Mouse (Mus musculus) heart, embryonic 10.5 days (tissue): ENCODE results near the gene Brix1. TPM values are rescaled to one million over a fixed set of nuclear protein-coding genes. Genes with fewer than 3 reads are reported as not detected.
"Not testable (repeated sequence)": the region's sequence is repeated elsewhere in the genome, so short reads cannot be mapped to it uniquely, and the experiment has no call there.

Experiments used
- DNase-seq: peaks from one replicate; pipeline ENCODE4 v3.0.0-alpha.2; 2017; ENCODE audit warnings: low spot score
- H3K27ac ChIP-seq: fragments of 300-500 bp; sonication (generic); 2 replicates; pipeline ENCODE4 v1.5.1; 2016; ENCODE audit warnings: mild to moderate bottlenecking
- H3K27me3 ChIP-seq: fragments of 300-500 bp; sonication (generic); 2 replicates; pipeline ENCODE4 v1.6.1; 2016; ENCODE audit warnings: mild to moderate bottlenecking; ENCODE audit not compliant: poor library complexity, insufficient read depth, severe bottlenecking
- H3K36me3 ChIP-seq: fragments of 300-500 bp; sonication (generic); 2 replicates; pipeline ENCODE4 v1.6.1; 2016; ENCODE audit warnings: mild to moderate bottlenecking, moderate library complexity
- H3K4me1 ChIP-seq: fragments of 300-500 bp; sonication (generic); 2 replicates; pipeline ENCODE4 v1.6.1; 2016; ENCODE audit warnings: mild to moderate bottlenecking
- H3K4me3 ChIP-seq: fragments of 300-500 bp; sonication (generic); 2 replicates; pipeline ENCODE4 v1.5.1; 2016; ENCODE audit warnings: mild to moderate bottlenecking, moderate library complexity
- H3K9me3 ChIP-seq: fragments of 300-500 bp; sonication (generic); 2 replicates; pipeline ENCODE4 v1.6.1; 2016; ENCODE audit warnings: mild to moderate bottlenecking, moderate library complexity
- WGBS: fragments of 180-500 bp; shearing (Covaris S2); methylation state at CpG from one replicate; pipeline ENCODE4 v1.1.7; 2016; 5-methylcytosine and 5-hydroxymethylcytosine counted together
- polyA plus RNA-seq: library from polyadenylated mRNA; unstranded; fragments of >200 nt; fragmentation: Nextera tagmentation; extraction: Ambion mirVana; gene quantifications from 2 replicates; pipeline ENCODE4 v1.2.1, GENCODE M21; 2016

Brix1 gene
- polyA plus RNA-seq: 86.2 and 127 TPM in 2 replicates

DNA sequence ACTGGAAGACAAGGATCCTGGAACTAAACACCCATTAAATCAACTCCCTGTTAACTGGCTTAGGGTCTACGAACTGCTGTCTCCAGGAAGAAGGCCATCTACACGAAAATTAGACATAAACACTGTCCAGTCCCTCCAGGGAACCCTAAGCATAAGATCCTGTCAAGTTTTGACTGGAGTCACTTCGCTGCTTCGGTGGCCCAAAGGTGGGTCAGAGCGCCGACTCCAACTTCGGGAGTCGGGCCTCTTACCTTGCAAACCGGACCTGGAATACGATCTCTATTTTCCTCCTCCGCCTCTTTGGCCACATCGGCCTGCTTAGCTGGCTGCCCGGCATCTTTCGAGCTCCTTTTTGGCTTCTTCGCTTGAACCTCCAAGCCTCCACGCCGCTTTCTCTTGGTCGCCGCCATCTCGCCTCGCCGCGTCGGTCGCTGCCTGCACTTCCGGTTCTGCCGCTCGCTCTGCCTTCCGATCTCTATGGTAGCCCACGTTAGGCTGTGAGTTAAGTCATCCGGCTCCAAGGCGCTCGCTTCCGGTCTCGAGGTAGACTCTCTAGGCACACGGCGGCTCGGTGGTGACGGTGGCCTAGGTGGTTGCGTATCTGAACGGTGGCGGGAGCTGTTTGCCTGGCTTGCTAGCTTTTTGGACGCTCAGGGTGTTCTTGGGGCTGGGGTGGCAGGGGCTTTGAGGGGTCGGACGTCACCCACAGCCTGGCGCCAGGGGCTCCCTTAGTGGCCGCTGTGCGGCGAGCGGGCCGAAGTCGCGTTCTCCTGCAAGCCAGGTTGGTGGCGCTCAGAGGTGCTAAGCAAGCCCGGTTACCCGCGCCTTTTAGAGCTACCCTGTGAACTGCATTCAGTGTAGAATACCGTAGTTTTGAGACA is at the start of gene Brix1, which contains the start of gene Rad1:
TSS of gene Brix1 (minus strand) at position 464 of the 881 bp plus-strand sequence.
TSS of gene Rad1 (plus strand) at position 535 of the 881 bp plus-strand sequence.
- peaks cover 17% of the 10 kb centered on the region; the same call in 1 of the 2 replicates for H3K4me1 ChIP-seq
- peak within 1 kb of the TSS; percentile 90 for H3K27ac ChIP-seq
- peak within 1 kb of the TSS; percentile 87 for H3K4me3 ChIP-seq
- under 1% methylated on average over 58 of the region's 58 CpGs for WGBS
- H3K36me3 ChIP-seq: peaks cover 33% of the 10 kb centered on the region
- DNase-seq: peak; percentile 98
- no peaks in the 10 kb centered on the region for H3K27me3 ChIP-seq
- no peaks in the 10 kb centered on the region for H3K9me3 ChIP-seq

DNA sequence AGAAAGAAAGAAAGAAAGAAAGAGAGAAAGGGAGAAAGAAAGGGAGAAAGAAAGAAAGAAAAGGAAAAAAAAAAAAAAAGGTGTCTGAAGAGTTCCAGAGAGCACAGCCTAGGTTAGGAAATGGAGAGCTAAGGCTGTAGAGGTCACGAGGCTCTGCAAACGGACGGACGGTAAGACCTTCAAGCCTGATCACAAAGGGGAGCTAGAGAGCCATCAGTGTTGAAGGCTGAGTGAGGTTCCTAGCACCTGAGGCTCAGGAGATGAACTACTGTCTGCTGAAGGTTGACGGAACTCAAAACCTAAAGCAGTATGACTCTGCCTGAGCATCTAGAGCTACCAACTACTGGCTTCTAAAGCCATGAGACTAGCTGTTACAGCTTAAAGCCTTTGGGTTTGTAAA is 48.8 kb upstream of the Brix1 start:
- H3K27me3 ChIP-seq: no peaks in the 10 kb centered on the region
- H3K4me3 ChIP-seq: no peak overlapping the region
- H3K9me3 ChIP-seq: no peaks in the 10 kb centered on the region
- WGBS: 70% methylated on average over 5 of the region's 5 CpGs
- no peak overlapping the region for H3K27ac ChIP-seq
- no peaks in the 10 kb centered on the region for H3K36me3 ChIP-seq
- peaks cover 3% of the 10 kb centered on the region; the same call in 1 of the 2 replicates for H3K4me1 ChIP-seq
- DNase-seq: no peak

DNA sequence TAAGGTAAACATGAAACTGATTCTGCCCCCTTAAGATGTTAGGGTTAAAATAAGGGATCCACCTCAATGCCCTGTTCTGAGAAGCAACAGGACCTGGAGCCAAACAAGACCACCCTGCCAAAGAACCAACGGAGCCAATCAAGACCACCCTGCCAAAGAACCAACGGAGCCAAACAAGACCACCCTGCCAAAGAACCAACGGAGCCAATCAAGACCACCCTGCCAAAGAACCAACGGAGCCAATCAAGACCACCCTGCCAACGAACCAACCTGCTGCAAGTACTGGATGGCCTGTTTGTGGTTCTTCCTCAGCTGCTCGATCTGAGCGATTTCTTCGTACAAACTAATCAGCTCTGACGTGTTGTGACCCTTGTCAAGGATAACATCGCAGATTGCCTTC is 47.6 kb upstream of the Brix1 start:
- 89% methylated on average over 10 of the region's 10 CpGs for WGBS
- H3K4me1 ChIP-seq, H3K27me3 ChIP-seq, H3K36me3 ChIP-seq, H3K4me3 ChIP-seq, DNase-seq, H3K27ac ChIP-seq, H3K9me3 ChIP-seq: not testable (repeated sequence)

DNA sequence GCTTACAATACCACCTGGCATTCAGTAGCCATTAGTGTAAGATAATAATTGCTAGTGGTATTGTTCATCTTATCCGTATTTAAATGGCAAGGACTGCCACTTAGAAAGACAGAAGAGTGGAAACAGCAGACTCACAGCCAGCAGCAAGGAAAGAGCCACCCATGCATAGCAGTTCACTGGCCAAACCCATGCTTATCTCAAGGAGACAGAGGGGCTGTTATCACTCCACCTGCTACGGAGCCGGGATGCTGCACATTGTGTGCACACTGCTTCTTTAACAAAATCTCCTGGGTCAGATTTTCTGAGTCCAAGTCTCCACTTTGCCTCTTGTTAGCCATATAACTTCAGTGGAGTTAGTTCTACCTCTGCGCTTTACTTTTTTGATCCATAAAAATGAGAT is 45.6 kb upstream of the Brix1 start:
- 43% methylated on average over 4 of the region's 4 CpGs for WGBS
- no peak for DNase-seq
- no peaks in the 10 kb centered on the region for H3K27me3 ChIP-seq
- peaks cover 3% of the 10 kb centered on the region; the same call in 1 of the 2 replicates for H3K4me1 ChIP-seq
- no peak overlapping the region for H3K27ac ChIP-seq
- H3K4me3 ChIP-seq: no peak overlapping the region
- no peaks in the 10 kb centered on the region for H3K9me3 ChIP-seq
- no peaks in the 10 kb centered on the region for H3K36me3 ChIP-seq

DNA sequence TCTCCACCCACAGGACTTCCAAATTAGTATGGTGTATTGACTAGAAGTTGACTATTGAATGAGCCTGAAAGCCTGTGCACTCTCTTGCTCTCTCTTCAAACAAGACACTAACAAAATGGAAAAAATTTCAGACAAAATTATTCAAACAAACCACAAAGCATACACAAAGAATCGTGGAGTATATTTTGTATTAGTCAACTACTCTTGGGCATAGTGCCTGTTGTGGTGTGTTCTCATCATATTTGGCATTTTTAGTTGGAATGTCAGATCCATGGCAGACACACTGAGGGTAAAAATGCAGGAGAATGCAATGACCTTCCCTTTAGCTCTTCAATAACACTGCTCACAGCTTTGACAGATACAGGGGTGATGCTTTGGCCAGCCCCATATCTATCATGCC is 40.1 kb upstream of the Brix1 start:
- DNase-seq: no peak
- Histone ChIP-seq H3K4me3 (no peak overlapping the region), H3K4me1 (no peaks in the 10 kb centered on the region), H3K36me3 (no peaks in the 10 kb centered on the region), H3K27me3 (no peaks in the 10 kb centered on the region), H3K9me3 (no peaks in the 10 kb centered on the region), H3K27ac (no peak overlapping the region)
- 76% methylated on average over 1 of the region's 1 CpGs for WGBS

DNA sequence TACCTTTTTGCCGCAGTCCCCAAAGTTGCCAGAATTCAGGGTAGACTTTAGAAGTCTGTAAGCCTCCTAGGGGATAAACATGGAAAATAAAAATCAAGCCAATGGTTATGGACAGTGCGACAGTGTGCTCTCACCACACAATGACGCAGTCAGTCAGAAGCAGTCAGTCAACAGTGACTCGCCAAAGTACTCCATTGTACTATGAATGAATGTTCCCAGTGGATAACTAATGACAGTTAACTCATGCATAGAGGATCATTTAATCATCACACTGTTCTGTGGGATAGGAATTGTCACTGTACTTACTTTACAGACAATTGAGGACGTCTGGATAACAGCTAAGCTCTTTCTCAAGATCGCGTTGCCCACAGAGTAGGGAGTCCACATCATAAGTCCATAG is 29.4 kb upstream of the Brix1 start:
- H3K4me1 ChIP-seq: no peaks in the 10 kb centered on the region
- H3K4me3 ChIP-seq: no peak overlapping the region
- H3K27me3 ChIP-seq: no peaks in the 10 kb centered on the region
- H3K36me3 ChIP-seq: no peaks in the 10 kb centered on the region
- no peaks in the 10 kb centered on the region for H3K9me3 ChIP-seq
- H3K27ac ChIP-seq: no peak overlapping the region
- 85% methylated on average over 7 of the region's 7 CpGs for WGBS
- DNase-seq: no peak

DNA sequence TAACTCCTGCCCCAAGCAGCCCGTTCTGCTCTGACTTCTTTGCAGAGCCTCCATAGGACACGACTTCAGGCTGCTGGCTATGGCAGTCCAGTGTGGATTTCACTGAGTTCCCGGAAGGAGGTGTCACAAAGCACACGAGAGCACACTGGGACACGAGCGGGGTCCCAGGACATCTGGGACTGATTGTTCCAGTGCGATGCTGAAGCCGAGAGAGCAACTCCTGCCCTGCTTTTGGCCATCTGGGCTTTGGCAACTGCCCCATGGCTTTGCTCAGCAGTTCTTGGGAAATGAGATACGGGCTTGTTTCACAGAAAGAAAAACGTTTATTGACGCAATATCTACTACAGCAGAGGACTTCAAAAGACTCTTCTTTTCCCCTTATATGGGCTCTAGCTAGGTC is 20.4 kb upstream of the Brix1 start:
- Histone ChIP-seq H3K27ac (no peak overlapping the region), H3K4me1 (no peaks in the 10 kb centered on the region), H3K4me3 (no peak overlapping the region), H3K27me3 (no peaks in the 10 kb centered on the region), H3K9me3 (no peaks in the 10 kb centered on the region), H3K36me3 (no peaks in the 10 kb centered on the region)
- DNase-seq: no peak
- 60% methylated on average over 11 of the region's 11 CpGs for WGBS

DNA sequence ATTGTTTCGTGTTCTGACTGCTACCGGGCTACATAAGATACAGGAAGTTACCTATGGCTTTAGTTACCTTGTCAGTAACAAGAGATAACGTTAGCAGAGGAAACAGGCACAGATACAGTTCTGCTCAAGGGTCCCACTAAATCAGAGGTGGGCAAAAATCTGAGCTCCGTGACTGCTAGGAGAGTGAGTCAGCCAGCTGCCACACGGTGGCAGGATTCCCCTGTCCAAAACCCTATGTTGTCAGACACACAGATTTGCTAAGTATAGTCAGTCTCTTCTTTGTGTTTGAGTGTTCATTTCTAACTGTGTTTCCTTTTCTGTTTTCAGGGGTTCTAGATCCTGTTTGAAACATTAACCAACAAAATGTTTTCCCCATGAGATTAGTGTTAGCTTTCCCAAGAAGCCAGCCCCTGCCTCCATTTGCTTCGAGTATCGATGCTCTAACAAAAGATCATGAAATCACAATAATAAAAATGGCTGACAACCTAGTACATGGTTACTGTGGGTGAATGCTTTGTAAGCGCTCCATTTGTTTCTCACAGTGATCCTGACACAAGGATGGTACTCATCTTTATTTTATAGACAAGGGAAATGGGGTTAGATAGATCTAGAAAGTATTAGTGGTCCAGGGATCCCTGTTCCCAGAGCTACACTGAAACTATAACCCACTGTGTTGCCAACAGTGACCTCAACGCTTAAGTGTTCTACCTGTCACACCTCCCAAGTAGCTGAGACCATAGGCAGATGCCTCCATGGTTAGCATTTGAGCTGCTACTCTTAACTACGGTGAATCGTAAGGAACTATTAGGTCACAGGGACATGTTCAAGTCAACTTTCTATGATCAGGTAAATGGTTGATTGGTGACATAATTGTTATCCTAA is 15.3 kb upstream of the Brix1 start:
- no peak overlapping the region for H3K27ac ChIP-seq
- H3K27me3 ChIP-seq: no peaks in the 10 kb centered on the region
- no peaks in the 10 kb centered on the region for H3K4me1 ChIP-seq
- H3K4me3 ChIP-seq: no peak overlapping the region
- peaks cover 4% of the 10 kb centered on the region for H3K36me3 ChIP-seq
- DNase-seq: peak; percentile 76
- whole genome bisulfite sequencing: 54% methylated on average over 11 of the region's 11 CpGs
- no peaks in the 10 kb centered on the region for H3K9me3 ChIP-seq

DNA sequence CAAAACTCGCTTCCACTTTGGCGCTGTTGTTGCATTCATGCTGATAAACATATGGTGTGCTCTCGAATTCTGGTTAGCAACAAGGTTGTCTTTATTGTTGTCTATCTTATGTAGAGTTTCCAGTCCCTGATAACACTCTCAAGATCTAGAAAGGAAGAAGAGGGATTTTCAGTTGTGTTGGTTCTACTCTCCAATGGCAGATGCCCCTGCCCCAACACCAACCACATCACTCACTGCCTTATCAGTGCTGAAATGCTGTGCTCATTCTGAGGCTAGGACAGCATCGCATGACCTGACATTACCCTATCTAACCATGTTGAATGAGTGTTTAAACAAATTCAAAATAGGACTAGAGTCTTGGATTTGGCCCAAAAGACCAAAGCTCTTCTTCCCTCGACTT is 14.3 kb upstream of the Brix1 start:
- H3K27ac ChIP-seq: no peak overlapping the region
- peaks cover 7% of the 10 kb centered on the region for H3K36me3 ChIP-seq
- peak; percentile 57 for DNase-seq
- no peaks in the 10 kb centered on the region for H3K4me1 ChIP-seq
- H3K4me3 ChIP-seq: no peak overlapping the region
- WGBS: 62% methylated on average over 5 of the region's 5 CpGs
- no peaks in the 10 kb centered on the region for H3K9me3 ChIP-seq
- no peaks in the 10 kb centered on the region for H3K27me3 ChIP-seq

DNA sequence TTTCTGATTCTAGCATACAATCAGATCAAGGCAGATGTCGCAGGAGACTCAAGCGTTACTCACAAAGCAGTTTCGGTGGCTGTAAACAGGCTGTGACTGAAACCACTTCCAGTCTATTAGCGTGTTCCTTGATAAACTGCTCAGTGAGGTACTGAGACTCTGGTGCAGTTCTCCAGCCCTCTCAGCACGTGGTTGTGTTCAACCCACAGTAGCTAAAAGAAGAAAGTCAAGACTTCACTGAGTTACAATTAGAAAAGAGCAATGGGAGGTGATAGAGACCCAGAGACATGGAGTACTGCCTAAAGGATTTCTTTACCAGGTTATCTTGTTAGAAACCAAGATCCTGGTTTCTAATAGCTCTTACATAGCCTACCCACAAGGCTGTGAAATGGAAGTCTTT is 13.8 kb upstream of the Brix1 start:
- Histone ChIP-seq H3K4me1 (no peaks in the 10 kb centered on the region), H3K4me3 (no peak overlapping the region), H3K9me3 (no peaks in the 10 kb centered on the region), H3K36me3 (peaks cover 7% of the 10 kb centered on the region), H3K27ac (no peak overlapping the region), H3K27me3 (no peaks in the 10 kb centered on the region)
- DNase-seq: peak; percentile 33
- WGBS: 63% methylated on average over 5 of the region's 5 CpGs

DNA sequence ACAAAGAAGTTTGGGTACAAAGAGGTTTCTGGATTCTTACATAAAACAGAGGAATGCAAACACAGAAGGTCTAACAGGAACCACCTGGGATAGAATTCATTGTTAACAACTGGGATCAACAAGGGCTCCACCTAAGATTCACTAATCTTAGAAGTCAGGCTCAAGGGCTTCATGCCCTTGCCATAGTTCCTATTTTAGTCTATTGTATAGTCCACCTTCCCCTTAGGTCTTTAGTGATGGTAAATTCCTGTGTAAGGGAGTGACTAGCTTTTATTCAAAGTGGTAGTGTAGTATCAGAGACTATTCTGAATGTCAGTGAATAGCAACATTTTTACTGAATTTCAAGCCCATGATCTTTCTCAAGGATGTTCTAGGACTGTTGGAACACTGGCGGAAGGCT is 10.9 kb upstream of the Brix1 start:
- H3K4me3 ChIP-seq, H3K4me1 ChIP-seq, H3K9me3 ChIP-seq, DNase-seq, H3K27ac ChIP-seq, H3K27me3 ChIP-seq: not testable (repeated sequence)
- WGBS: 97% methylated on average over 1 of the region's 1 CpGs
- H3K36me3 ChIP-seq: peaks cover 30% of the 10 kb centered on the region

DNA sequence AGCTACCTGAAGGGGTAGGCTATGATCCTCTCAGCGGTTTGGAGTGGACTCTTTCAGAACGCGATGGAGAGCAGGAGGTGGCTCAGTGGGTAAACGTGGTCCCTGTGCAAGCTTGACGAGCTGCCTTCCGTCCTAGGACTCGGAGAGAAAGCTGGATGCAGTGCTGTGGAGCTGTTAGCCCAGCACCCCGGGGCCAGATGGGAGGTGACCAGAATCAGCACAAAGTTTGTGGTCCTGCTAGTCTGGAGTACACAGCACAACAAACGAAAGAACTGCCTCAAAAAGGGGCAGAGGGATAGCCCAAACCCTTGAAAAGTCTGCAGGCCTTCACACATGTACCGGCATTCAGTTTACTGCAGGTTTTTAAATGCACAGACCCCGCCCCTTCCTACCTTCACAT is 10.2 kb upstream of the Brix1 start:
- no peaks in the 10 kb centered on the region for H3K4me1 ChIP-seq
- peak; percentile 63 for DNase-seq
- WGBS: 93% methylated on average over 11 of the region's 11 CpGs

DNA sequence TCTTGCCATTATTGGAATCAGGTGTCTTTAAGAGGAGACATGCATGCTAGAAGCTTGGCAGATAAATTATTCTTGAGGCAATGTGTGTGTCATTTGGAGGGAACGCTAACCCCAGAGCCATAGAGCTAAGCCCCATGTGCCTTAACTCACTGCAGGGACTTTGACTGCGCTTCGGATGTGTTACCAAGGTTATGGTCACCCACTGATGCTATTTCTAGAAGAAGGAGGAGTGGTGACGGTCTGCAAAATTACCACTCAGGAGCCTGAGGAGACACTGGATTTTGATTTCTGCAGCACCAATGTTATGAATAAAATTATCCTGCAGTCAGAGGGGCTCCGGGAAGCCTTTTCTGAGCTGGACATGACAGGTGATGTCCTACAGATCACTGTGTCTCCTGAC is 4.4 kb upstream of the Brix1 start:
- Histone ChIP-seq H3K4me3 (no peak overlapping the region), H3K36me3 (peaks cover 37% of the 10 kb centered on the region), H3K4me1 (0 out of 2 replicates have a peak, but pooled peaks cover 9% of the 10 kb centered on the region), H3K9me3 (no peaks in the 10 kb centered on the region), H3K27me3 (no peaks in the 10 kb centered on the region), H3K27ac (no peak overlapping the region)
- WGBS: 91% methylated on average over 5 of the region's 5 CpGs
- peak; percentile 17 for DNase-seq

More for the DNA sequence above, 10.2 kb upstream of the Brix1 start:
- H3K4me3 ChIP-seq: no peak overlapping the region
- peaks cover 30% of the 10 kb centered on the region for H3K36me3 ChIP-seq
- H3K27me3 ChIP-seq: no peaks in the 10 kb centered on the region
- H3K9me3 ChIP-seq: no peaks in the 10 kb centered on the region
- no peak overlapping the region for H3K27ac ChIP-seq
